Comparison of ENCODE assay signal across 8 mouse cellular contexts in genomic region chr11:50603082-50603910, GRCm38 (mm10). TPM values are rescaled to one million over a fixed set of nuclear protein-coding genes. Genes with fewer than 3 reads are reported as not detected.
DNase-seq lines count a peak whose midpoint lies in the region; ATAC-seq and TF ChIP-seq lines count a peak whose summit lies in the region.

No protein-coding gene starts in this region.

- peak overlapping the region; percentile 25; the same call in 1 of the 2 replicates for H3K9ac ChIP-seq in forebrain, embryonic 14.5 days (ENCODE audit: low read length)
- H3K9ac ChIP-seq in liver, embryonic 13.5 days = no peak overlapping the region
- H3K9ac ChIP-seq in neural tube, embryonic 15.5 days (replicated peaks) = peak overlapping the region; percentile 61

- ATAC-seq in forebrain, embryonic 14.5 days = peak; percentile 47
- ATAC-seq in liver, embryonic 13.5 days (ENCODE audit: low read depth) = no peak
- peak; percentile 42; the same call in 1 of the 2 replicates for ATAC-seq in neural tube, embryonic 15.5 days (ENCODE audit: low FRiP score)

- peak overlapping the region; percentile 56 for H3K4me3 ChIP-seq in cerebellum, adult 2 months (replicated peaks; ENCODE audit: insufficient read depth, low read depth, low read length)
- peak overlapping the region; percentile 55 for H3K4me3 ChIP-seq in forebrain, embryonic 14.5 days (ENCODE audit: low read depth, low read length)
- H3K4me3 ChIP-seq in liver, embryonic 13.5 days (replicated peaks) = peak overlapping the region; percentile 50
- peak overlapping the region; percentile 65 for H3K4me3 ChIP-seq in neural tube, embryonic 15.5 days (replicated peaks)

- H3K27ac ChIP-seq in cerebellum, adult 2 months (ENCODE audit: insufficient read depth, low read length) = no peak overlapping the region
- H3K27ac ChIP-seq in forebrain, embryonic 14.5 days (ENCODE audit: low read depth, low read length) = no peak overlapping the region
- H3K27ac ChIP-seq in liver, embryonic 13.5 days = no peak overlapping the region
- H3K27ac ChIP-seq in neural tube, embryonic 15.5 days (replicated peaks) = no peak overlapping the region

- no peaks in the 10 kb centered on the region for H3K9me3 ChIP-seq in forebrain, embryonic 14.5 days (replicated peaks; ENCODE audit: control insufficient read depth, low read length)
- no peaks in the 10 kb centered on the region for H3K9me3 ChIP-seq in liver, embryonic 13.5 days (replicated peaks)
- no peaks in the 10 kb centered on the region for H3K9me3 ChIP-seq in neural tube, embryonic 15.5 days (replicated peaks)

- no peak for TF ChIP-seq POLR2A in cerebellum, adult 2 months (IDR thresholded peaks at IDR 0.05; ENCODE audit: borderline replicate concordance, insufficient read depth, low read length)

- peak; percentile 44 to 50 for DNase-seq in cerebellum, adult 2 months
- no peak for DNase-seq in cerebellum, adult 11-12 months
- peak; percentile 46 for DNase-seq in adrenal gland, postnatal 25 days
- DNase-seq in forebrain, embryonic 14.5 days (ENCODE audit: low spot score) = peak; percentile 43
- DNase-seq in heart, postnatal 4 days = peak; percentile 76
- DNase-seq in liver, embryonic 13.5 days = no peak
- DNase-seq in urinary bladder, postnatal 36 days (ENCODE audit: low spot score in 2 of 2) = peak; percentile 16 to 41

- no peaks in the 10 kb centered on the region for H3K27me3 ChIP-seq in cerebellum, adult 2 months (ENCODE audit: control insufficient read depth, insufficient read depth, low read length)
- H3K27me3 ChIP-seq in forebrain, embryonic 14.5 days (replicated peaks; ENCODE audit: control insufficient read depth, insufficient read depth, low read length) = peaks cover 52% of the 10 kb centered on the region
- H3K27me3 ChIP-seq in liver, embryonic 13.5 days = peaks cover 79% of the 10 kb centered on the region
- H3K27me3 ChIP-seq in neural tube, embryonic 15.5 days (replicated peaks) = peaks cover 67% of the 10 kb centered on the region

- H3K36me3 ChIP-seq in forebrain, embryonic 14.5 days (ENCODE audit: control insufficient read depth, insufficient read depth, low read length) = no peaks in the 10 kb centered on the region
- H3K36me3 ChIP-seq in liver, embryonic 13.5 days = no peaks in the 10 kb centered on the region
- H3K36me3 ChIP-seq in neural tube, embryonic 15.5 days = no peaks in the 10 kb centered on the region

- 1% methylated on average over 52 of the region's 52 CpGs for WGBS in cerebellum, adult 2 months
- WGBS in forebrain, embryonic 14.5 days = 1% methylated on average over 52 of the region's 52 CpGs
- WGBS in liver, embryonic 13.5 days (ENCODE audit: insufficient replicate concordance) = 3% methylated on average over 52 of the region's 52 CpGs
- 2% methylated on average over 52 of the region's 52 CpGs for WGBS in neural tube, embryonic 15.5 days

- H3K4me1 ChIP-seq in cerebellum, adult 2 months (ENCODE audit: control insufficient read depth, insufficient read depth, low read length) = no peaks in the 10 kb centered on the region
- peaks cover 11% of the 10 kb centered on the region for H3K4me1 ChIP-seq in forebrain, embryonic 14.5 days (ENCODE audit: control insufficient read depth, insufficient read depth, low read length)
- H3K4me1 ChIP-seq in liver, embryonic 13.5 days (replicated peaks) = no peaks in the 10 kb centered on the region; the same call in 1 of the 2 replicates
- H3K4me1 ChIP-seq in neural tube, embryonic 15.5 days = peaks cover 28% of the 10 kb centered on the region

- TF ChIP-seq CTCF in cerebellum, adult 2 months (IDR thresholded peaks at IDR 0.05; ENCODE audit: borderline replicate concordance, insufficient read depth, low read depth, low read length) = peak; percentile 10; the same call in 1 of the 2 replicates

- peak overlapping the region; percentile 100 for H3K4me2 ChIP-seq in forebrain, embryonic 14.5 days (ENCODE audit: low read length)
- H3K4me2 ChIP-seq in liver, embryonic 13.5 days = peak overlapping the region; percentile 60
- peak overlapping the region; percentile 100 for H3K4me2 ChIP-seq in neural tube, embryonic 15.5 days

RNA-seq across cellular contexts. Expression of gene Adamts2, which starts 1.4 kb away (rescaled TPM):
- 21.1 and 21.7 TPM in 2 replicates for polyA plus RNA-seq in cerebellum, adult 2 months (2012; rRNA removed)
- total RNA-seq in adrenal gland, postnatal 25 days (2021) = 5.0 and 6.6 TPM in 2 replicates
- 0.69 and 2.1 TPM in 2 replicates for polyA plus RNA-seq in forebrain, embryonic 14.5 days (2014; fragmentation: Nextera tagmentation; extraction: Ambion mirVana)
- total RNA-seq in heart, postnatal 4 days (2021) = 10 to 100 TPM; 28.5 to 32.0 TPM
- 1.4 and 1.6 TPM in 2 replicates for polyA plus RNA-seq in liver, embryonic 13.5 days (2015; fragmentation: Nextera tagmentation; extraction: Ambion mirVana)
- 4.7 and 5.6 TPM in 2 replicates for polyA plus RNA-seq in neural tube, embryonic 15.5 days (2015; fragmentation: Nextera tagmentation; extraction: Ambion mirVana)

Comparison
In these comparisons a context has a peak if more than half of its experiments do, and no peak if none do; other contexts are left out.
1. DNase-seq: peak in cerebellum, adult 2 months (2 of 2), adrenal gland, postnatal 25 days (single experiment), forebrain, embryonic 14.5 days (single experiment), heart, postnatal 4 days (single experiment) and urinary bladder, postnatal 36 days (2 of 2); none in cerebellum, adult 11-12 months (single experiment) and liver, embryonic 13.5 days (single experiment).
2. Peak in every context shown above with its lines, with median percentiles within 50 percentile points of each other: H3K4me3 ChIP-seq and H3K4me2 ChIP-seq.